Mouse (Mus musculus) cerebellum, adult 18-20 months (tissue): Measurements from ENCODE around the gene Tnr.

Source experiments
- DNase-seq, 2 experiments: peaks; one replicate each; pipeline ENCODE4 v3.0.0; 2021

Tnr gene

DNA sequence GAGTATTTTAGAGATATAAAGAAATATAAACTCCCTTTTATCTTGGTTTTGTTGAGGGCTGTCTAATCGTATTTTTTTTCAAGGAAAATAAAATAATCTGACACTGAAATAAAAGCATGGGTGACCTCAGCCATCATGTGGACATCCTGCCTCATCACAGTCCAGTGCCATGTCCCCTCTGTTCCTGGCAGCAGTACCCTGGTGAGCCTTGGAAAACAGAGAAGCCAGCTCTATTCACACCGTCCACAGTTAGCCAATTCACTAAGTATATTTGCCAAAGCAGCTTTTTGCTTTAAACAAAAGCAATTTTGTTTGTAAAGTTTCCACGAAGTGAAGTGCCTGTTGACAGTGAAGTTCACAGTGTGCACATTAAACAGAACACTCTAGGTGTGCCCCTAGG is 109.0 kb downstream of the Tnr start:
- no peak for DNase-seq

DNA sequence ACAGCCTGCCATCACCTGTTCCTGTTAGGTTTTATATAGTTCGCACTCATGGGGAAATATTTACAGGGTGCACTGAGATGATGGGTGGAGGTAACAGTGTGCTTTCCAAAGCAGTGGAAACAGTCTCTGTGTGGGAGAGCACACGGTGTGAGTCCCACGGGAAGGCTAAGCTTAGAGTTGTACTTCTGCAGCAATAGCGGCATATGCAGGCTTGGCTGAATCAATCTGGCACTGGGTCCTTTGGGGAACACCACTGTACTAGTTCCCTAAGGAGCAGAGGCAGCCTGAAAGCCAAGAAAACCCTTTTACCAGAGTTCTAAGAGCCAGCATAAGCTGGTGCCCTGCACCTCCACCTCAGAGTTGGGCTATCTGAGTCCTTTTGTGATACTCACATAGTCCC is 115.8 kb downstream of the Tnr start:
- no peak for DNase-seq

DNA sequence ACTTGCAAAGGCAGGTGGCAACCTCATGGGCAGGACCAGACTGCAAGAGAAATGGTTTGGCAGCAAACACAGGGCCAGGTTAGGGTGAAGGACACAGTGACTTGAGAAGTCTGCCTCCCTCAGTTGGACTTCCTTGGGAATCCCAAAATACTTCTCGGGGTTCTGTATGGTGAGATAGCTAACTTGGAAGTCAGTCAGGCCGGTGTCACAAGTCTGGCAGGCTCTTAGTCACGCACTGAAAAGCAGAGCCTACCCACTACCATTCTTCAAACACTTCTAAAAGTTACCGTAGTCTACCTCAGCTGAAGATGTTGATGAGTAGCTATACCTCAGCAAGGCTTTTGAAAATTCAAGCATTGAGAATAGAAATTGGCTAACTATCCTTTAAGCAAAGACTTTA is 122.2 kb downstream of the Tnr start:
- DNase-seq, result no peak

DNA sequence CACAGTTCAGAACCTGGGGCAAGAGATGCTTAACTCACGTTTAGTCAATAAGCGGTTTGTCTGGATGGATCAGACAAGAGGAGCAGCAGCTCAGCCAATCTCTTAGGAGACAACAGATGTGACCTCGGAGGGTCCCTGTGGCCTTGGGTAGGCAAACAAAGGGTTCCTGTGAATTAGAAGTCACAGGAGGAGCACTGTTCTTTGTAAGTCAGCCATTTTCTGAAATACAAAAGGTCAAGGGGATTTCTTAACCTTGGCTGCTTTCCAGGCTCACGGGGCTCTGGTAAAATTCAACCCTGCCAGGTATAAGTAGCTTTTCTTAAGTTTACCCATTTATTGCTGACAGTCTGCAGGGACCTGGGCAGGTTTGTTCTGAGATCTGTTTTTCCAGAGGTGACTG is 126.9 kb downstream of the Tnr start:
- no peak for DNase-seq

DNA sequence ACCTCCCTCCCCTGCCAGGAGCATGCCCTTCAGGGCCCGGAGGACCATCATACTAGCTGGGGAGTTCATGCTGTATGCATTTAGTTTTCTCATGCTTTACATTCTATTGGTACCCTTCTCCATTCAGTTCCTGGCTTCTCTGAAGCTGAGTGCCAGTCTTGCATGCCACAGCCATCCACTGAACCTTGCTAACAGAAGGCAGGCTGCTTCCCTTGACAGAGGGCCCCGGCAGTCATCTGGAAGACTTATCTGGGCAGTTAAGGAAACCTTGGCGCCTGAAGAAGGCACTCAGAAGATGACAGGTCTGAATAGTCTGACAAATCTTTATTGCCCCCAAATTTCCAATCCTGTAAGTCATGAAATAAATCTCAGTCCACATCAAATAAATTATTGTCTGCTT is 131.7 kb downstream of the Tnr start:
- no peak for DNase-seq

DNA sequence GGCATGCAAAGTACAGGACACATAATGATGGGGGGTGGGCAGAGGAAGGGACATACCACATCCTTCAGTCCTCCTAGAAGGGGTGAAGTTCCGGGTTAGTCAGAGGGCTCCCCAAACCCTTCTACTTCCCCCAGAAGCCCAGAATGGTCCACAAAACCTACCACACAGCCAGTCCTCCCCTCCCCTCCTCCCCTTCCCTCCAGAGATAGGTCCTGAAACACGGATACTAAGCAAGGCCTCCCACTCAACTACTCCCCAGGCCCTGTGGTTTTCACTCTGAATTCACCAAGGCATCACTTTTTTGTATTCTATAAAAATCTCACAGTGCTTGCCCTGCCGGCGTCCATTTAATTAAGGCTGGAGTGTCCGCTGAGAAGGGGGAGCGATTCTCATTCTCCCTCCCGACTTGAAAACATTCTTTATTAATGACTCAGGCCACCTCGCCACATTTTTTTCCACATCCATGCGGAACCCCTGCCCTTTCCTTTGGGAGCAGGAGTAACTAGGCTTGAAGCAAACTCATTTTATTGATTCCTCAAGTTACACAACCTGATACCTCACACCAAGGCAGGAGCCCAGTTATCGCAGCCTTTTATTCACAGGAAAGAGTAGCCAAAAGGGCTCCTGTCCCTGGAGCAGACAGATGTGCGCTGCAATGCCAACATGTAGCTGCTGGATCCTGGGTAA is 134.4 kb downstream of the Tnr start:
- no peak for DNase-seq

DNA sequence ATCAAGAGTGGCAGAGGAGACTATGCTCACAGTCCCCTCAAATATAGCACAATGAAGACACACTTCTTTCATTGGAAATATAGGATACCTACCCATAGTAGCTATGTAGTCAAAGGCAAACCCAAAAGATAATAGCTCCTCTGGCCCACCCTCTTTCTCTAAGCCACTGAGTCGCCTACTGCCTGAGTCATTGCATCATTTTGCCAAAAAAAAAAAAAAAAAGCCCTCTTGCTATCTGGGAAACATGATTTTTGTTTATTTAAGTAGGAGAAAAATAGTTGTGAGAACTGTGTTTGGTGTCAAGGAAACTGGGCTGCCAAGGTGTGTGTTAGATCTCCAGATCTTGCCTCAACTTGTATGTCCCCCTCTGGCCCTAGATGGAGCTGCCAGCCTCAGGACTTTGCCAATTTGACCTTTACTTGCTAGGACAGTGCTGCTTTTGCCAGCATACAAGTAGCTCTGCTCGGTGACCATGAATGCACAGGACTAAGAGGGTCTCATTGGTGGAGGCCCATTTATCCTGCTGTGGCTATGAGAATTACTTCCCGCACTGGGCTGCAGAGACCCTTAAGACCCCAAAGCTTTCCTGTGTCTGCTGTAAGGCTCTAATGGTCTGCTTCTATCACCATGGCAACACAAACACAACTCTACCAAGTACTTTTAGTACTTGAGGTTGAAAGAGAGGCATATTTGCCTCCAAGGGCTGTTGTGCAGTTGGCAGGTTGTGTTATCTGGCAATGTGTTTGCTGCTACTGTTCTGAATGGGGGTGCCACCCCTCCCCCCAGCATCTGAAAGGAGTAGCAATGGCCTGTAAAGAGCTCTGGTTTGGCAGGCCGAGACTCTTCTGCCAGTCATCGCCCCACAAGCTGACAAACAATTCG is 137.3 kb downstream of the Tnr start:
- DNase-seq, result no peak

DNA sequence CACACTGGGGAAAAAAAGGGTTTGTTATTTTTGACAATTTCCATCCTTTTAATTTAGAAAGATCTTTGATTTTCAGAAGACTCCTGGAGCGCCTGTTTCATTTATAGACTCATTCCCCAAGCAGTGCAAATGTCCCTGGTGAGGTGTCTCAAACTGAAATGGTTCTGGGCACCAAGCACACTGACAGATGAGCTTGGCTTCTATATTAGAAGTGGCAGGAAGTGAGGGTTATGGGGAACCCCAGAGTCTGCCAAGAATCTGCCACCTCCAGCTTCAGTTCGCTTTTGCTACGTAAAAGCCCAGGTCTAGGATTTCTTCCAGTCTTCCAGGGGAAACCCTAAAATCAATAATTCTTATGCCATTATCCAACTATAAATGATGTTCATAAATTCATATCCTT is 140.9 kb downstream of the Tnr start:
- peak; percentile 60 to 63 for DNase-seq

DNA sequence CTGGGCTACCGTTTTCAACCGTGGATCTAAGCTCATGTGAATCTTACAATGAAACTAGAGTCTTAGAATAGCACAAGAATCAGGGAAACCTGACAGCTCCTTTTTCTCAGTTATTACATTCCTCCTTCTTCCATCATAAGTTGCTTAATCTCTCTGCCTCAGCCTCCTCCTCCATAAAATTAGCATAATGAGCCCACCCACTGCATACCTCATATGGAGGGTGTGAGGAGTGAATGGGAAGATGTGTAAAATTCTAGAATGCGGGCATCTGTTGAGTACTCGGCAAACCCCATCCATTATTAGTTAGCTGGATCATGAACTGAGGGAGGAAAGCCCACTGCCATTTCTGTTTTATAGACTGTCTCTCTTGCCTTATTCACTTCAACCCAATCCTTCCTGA is 141.4 kb downstream of the Tnr start:
- no peak for DNase-seq

DNA sequence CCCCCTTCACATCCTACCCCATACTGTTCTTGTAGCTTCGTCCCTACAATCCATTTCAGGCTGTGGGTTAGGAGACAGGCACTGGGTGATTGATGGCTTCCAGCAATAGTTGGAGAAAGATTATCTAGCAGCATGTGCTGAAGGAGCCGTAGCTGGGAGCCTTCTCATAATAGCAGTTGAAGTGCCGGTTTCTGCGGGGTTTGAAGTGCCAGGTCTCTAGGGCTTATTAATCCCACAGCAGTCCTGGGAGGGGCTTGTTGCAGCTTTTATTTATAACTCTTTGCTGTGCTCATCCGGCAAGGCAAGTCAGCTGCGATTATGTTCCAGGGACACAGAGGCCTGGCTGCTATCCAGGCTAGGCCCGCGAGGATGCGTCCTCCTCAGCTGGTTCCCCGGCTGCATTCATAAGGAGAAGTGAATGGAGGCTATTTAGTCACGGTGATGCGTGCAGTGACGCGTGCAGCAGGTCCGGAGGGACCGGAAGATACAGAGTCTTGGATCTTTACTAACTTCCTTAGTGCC is 147.1 kb downstream of the Tnr start:
- DNase-seq, result peak; percentile 42 to 54

DNA sequence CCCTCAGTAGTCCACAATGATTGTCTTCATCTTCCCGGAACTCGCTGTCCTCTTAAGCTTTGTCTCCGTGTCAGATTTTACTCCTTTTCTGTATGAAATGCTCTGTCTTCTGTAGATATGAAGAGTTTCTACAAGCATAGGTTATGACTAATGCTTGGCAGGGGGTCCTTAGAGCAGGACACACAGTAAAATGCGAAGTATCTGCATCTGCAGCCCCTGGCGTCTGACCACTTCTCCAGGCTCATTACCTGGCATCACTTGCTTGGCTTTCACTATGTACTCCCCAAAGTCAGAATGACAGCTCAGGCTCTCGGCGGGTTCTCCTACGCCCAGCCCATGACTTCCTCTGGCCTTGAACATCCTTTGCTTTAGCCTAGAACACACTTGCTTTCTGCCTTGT is 147.6 kb downstream of the Tnr start:
- no peak for DNase-seq

DNA sequence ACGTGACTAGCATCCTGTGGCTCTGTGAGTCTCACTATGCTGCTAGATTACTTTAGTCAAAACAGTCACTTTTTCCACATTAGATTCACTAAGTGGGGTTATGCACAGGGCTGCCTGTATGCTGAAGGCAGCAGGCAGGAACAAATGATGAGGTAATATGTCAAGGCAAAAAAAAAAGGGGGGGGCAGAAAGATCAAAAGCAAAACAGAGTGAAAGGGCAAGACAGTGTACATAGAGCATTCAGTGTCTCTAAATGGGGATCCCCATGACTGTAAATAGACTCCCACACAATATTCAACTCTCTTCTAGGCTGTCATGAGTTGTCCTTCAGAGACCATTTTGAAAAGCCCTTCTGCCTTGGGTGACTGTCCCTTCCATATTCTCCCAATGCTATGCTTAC is 150.7 kb downstream of the Tnr start:
- DNase-seq, result no peak

DNA sequence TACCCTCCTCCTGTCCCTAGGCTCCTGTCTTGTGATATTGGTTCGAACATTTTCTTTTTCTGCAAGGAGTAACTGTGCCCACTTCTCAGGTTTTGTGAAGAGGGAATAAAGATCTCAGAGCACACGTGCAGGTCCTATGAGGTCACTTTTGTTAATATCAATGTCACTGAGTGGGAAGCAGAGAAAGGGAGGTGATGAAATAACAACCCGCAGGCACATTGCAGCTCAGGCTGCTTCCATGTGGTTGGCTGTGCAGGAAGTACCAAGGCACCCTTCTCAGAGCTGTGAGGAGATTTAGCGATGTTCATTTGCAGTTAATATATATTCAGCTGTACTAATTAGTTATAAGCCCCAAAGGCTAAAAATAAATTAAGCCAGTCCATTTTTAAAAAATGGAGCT is 151.9 kb downstream of the Tnr start:
- DNase-seq, result no peak

DNA sequence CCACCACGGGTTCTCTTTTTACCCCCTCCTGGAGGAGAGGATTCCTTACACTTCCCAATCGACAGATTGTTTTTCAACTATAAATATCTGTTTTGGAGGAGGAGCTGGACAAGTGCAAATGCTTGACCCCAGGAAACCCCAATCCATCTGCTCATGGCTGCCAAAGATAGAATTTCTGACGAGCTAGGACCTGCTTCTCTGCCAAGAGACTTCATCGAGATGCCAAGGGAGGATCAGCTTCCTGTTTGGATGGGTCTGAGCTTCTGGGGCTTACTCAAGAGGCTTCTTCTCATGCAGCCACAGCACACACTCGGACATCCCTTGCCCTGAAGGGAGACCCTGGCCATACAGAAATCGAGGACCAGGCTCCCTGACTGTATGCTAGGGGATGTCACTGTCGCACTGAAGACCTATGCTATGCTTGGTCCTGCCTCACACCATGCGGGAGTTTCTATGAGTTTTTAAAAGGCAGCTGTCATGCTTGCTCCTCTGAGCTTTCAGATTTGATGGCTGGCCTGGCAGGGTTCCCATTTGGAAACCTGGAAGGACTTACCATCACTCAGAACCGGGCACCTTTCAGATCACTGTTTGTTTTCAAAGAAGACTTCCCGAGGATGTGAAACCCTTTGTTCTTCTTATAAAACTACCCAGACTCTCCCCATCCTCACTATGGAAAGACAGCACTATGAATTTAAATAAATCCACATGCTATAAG is 154.8 kb downstream of the Tnr start:
- DNase-seq, result peak; percentile 82 to 92

DNA sequence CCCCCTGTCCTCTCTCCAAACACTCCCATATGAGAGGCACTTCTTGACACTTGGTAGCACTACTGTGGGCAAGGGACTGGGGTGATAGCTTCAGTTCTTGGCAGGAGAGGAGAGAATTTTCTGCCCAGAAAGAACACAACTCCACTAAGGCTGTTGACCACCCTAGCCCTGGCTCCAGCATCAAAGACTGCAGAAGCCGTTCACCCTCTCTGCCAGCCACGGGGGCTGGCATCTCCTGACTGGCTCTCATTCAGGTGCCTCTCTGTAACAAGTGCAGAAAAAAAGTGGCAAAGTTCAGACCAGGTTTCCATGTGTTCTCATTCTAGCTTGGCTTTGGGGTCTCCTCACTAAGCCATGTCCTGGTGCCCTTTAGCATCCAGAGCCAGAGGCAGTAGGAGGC is 157.7 kb downstream of the Tnr start:
- DNase-seq, result no peak

DNA sequence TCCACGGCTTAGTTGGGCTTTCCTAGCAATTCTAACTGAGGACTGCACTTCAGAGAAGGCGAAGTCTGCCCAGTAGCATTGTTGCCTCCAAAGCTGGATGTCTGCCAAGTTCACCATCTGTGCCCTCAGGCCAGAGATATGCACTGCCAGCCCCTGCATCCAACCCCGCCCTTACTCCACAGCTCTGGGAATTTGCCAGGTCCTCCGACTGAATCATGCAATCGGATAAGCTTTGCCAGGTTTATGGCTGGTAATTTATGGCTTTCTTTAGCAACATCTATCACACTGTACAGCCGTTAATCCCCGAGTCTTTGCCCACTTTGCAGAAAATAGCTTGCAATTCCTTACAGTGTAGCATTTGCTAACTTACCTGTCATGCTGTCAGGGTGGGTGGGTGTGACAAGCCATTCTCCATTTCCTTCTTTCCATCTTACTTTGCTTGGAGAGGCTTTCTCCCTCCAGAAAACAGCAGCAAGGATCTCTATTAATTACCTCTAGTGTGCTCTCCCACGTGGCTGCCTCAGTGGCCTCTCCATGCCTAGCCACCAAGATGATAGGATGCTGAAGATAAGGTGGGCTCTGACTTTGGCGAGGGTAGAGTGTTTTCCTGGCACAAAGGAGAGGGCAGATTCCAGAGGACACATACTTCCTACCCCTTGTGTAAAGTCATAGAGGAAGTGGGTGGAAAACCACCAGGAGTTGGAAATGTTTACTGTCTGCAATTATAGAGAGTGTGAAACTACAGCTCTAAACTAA is 163.1 kb downstream of the Tnr start:
- peak; percentile 98 to 99 for DNase-seq

DNA sequence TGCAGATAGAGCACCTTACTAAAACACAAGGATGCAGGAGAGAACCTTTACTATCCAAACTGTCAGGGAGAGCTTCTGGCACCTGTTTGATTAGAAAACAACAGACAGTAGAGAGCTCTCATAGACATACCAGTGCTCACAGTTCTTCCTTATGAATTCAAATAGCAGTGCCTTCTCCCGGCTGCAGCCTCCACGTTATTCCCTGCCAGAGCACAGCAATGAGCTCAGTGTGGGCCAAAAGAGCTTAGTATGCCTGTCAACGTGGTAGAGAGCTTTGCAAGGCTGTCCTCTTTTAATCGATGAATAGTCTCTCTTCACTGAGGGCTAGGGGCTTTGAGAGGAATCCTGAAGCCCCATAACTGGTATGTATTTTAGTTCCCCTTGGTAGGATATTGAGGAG is 173.1 kb downstream of the Tnr start:
- DNase-seq, result no peak

DNA sequence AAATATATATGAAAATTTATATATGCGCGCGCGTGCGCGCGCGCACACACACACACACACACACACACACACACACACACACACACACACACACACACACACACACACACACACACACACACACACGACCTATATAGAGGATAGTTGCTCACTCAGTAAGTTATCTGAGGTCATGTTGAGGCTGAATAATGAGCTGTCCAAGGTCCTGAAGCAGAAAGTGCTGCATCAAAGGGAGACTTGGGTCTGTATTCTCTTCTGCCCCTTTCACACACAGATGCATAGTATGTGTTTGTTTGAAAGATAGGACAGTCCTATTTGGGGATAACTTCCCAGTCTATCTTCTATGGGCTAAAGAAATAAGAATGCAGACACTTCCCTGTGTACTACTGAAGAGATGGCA is 178.5 kb downstream of the Tnr start:
- no peak for DNase-seq

DNA sequence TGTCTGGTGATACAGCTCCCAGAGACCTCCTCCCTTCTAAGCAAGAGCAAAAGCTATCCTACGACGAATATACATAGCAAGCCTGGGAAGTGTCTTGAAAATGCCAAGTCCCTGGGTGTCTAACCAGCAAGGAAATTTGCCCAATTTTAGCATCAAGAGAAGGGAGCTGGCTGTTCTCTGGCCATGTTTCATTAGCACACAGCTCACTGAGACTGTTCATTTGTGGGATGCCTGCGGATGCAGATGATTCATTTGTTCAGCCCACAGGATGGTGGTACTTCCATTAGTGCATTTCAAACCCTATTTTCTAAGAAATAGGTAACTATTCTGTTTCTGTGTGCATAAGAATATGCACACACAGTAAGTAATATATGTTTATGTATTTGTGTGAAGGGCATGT is 181.4 kb downstream of the Tnr start:
- no peak for DNase-seq

DNA sequence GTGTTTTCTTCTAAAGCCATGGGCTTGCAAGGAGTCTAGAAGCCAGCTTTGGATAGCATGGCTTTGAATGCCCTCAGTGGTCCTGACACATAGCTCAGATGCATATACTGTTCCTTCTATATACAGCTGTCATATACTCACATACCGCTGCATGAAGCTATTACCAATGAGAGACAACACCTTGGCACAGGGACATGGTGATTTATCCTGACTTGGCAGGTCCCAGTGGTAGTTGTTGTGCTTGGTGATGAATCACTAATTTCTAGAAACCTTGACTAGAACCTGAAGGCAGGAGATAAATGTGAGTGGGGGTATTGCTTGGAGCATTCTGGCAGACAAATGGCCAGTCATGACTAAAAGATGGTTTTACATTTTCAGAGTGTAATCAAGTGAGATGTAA is 192.7 kb downstream of the Tnr start:
- no peak for DNase-seq

DNA sequence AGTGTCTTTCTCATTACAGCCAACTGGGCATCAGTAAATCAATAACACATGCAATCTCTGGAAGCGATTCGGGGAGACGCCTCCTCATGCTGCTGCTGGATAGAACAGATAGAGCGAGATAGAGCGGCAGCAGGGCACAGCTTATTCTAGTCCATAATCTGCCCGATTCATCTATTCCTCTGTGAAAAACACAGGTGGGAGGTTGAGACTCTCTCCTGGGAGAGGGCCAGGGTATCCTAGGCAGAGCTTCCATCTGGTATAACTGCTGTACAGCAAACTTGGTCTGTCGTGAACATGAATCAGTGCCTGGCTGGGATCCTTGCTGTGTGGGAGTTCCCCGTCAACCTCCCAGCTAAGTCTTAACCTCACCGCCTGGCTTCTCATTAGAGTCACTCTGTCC is 193.4 kb downstream of the Tnr start:
- peak; percentile 42 to 44 for DNase-seq

DNA sequence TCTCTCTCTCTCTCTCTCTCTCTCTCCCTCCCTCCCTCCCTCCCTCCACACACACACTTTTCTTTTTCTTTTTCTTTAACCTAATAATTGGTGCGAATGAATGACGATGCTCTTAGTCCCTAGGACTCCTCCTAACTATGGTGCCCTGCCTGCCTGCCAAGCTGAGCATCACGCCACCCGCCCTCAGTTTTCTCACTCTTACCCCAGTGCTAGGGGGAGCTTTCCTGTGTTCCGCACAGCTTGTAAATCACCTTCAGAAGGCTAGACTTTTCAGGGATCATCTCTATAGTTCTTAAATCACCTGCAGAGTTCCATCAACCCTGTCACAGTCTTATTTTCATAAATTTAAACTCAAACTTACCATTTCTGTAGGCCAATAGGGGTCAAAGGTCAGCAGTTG is 200.2 kb downstream of the Tnr start:
- DNase-seq, result no peak

DNA sequence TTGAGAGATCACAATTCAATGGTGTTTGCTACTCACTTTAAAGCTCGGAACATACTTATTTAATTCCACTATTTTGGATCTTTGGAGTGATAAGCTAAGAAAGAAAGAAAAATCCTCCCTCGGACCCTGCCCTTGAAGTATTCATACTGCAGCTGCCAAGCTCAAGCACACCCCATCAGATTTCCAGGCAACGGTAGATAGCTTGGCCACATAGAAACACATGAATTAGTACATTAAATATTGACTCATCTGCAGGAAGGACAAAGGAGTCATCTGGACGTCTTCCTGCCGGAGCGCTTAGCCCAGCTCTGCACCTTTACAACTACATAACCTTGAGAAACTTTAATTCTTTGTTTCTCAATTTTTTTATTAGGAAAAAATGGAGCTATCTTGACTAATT is 205.7 kb downstream of the Tnr start:
- DNase-seq, result no peak
